Mouse (Mus musculus) hematopoietic multipotent progenitor cell, adult 10-12 weeks (in vitro differentiated cells): Measurements from ENCODE around the gene Mib2. TPM values are rescaled to one million over a fixed set of nuclear protein-coding genes. Genes with fewer than 3 reads are reported as not detected.

Experiments
- polyA plus RNA-seq: library from polyadenylated mRNA; stranded (reverse); fragments of >175 nt; gene quantifications from 2 replicates; pipeline ENCODE4 v1.2.3, GENCODE M21; 2012; ENCODE audit warnings: low replicate concordance

Gene Mib2
- 38.8 and 73.8 TPM in 2 replicates for polyA plus RNA-seq

GRCm38 (mm10) chr4:155668689-155669597 lies at the start of gene Mib2:
Mib2 (minus strand) TSS chr4:155669198.

GRCm38 (mm10) chr4:155704721-155705591 lies 36.0 kb upstream of the Mib2 start, which contains the start of gene Ssu72:
Ssu72 (plus strand) TSS chr4:155704800.

GRCm38 (mm10) chr4:155694111-155694481 lies 25.1 kb upstream of the Mib2 start, which contains the start of gene Fndc10:
Fndc10 (plus strand) TSS chr4:155694342.

GRCm38 (mm10) chr4:155653086-155653450 lies 15.9 kb downstream of the Mib2 start, which contains the start of gene Mmp23:
Mmp23 (minus strand) TSS chr4:155653384.

GRCm38 (mm10) chr4:155645308-155645707 lies 23.7 kb downstream of the Mib2 start, which contains the start of gene Gm10563:
Gm10563 (minus strand) TSS chr4:155645408.

GRCm38 (mm10) chr4:155624338-155625291 lies 44.4 kb downstream of the Mib2 start, which contains the start of gene Cdk11b:
Cdk11b (plus strand) TSS chr4:155624854.

Other genes starting within 250 kb of the Mib2 start
- gene Tmem52, start 200.1 kb downstream of the Mib2 start, polyA plus RNA-seq, result not detected in 2 replicates
- gene Gnb1, start 177.8 kb downstream of the Mib2 start, polyA plus RNA-seq, result 34.3 and 52.5 TPM in 2 replicates
- gene Nadk, start 106.8 kb downstream of the Mib2 start, polyA plus RNA-seq, result 91.7 and 105 TPM in 2 replicates
- 2.0 and 2.4 TPM in 2 replicates for gene Slc35e2, start 67.8 kb downstream of the Mib2 start, polyA plus RNA-seq
- 86.9 and 98.8 TPM in 2 replicates for gene Cdk11b, start 44.3 kb downstream of the Mib2 start, polyA plus RNA-seq
- gene Gm10563, start 23.8 kb downstream of the Mib2 start, polyA plus RNA-seq, result not detected in 2 replicates
- gene Mmp23, start 15.8 kb downstream of the Mib2 start, polyA plus RNA-seq, result 1.5 and 2.2 TPM in 2 replicates
- gene Fndc10, start 25.1 kb upstream of the Mib2 start, polyA plus RNA-seq, result 9.1 and 13.0 TPM in 2 replicates
- 37.5 and 73.4 TPM in 2 replicates for gene Ssu72, start 35.6 kb upstream of the Mib2 start, polyA plus RNA-seq
- gene Tmem240, start 65.6 kb upstream of the Mib2 start, polyA plus RNA-seq, result 0.86 and 1.6 TPM in 2 replicates
- 22.2 and 23.8 TPM in 2 replicates for gene Atad3a, start 91.9 kb upstream of the Mib2 start, polyA plus RNA-seq
- gene Vwa1, start 105.5 kb upstream of the Mib2 start, polyA plus RNA-seq, result 0.28 and 1.3 TPM in 2 replicates
- gene Tmem88b, start 116.7 kb upstream of the Mib2 start, polyA plus RNA-seq, result 0.06 TPM in 1 of 2 replicates, not detected in the other
- gene Ankrd65, start 121.2 kb upstream of the Mib2 start, polyA plus RNA-seq, result 0.10 TPM in 1 of 2 replicates, not detected in the other
- 6.3 and 19.8 TPM in 2 replicates for gene Mrpl20, start 133.7 kb upstream of the Mib2 start, polyA plus RNA-seq
- gene Ccnl2, start 143.3 kb upstream of the Mib2 start, polyA plus RNA-seq, result 56.5 and 59.9 TPM in 2 replicates
- gene Aurkaip1, start 162.1 kb upstream of the Mib2 start, polyA plus RNA-seq, result 177 and 209 TPM in 2 replicates
- gene Mxra8, start 170.5 kb upstream of the Mib2 start, polyA plus RNA-seq, result 2.6 and 5.3 TPM in 2 replicates
- 89.3 and 201 TPM in 2 replicates for gene Dvl1, start 178.2 kb upstream of the Mib2 start, polyA plus RNA-seq
- gene Tas1r3, start 194.2 kb upstream of the Mib2 start, polyA plus RNA-seq, result 0.25 and 0.37 TPM in 2 replicates
- gene Cptp, start 200.2 kb upstream of the Mib2 start, polyA plus RNA-seq, result 1.6 and 4.5 TPM in 2 replicates
- 13.3 and 23.2 TPM in 2 replicates for gene Ints11, start 200.3 kb upstream of the Mib2 start, polyA plus RNA-seq
- gene Pusl1, start 222.6 kb upstream of the Mib2 start, polyA plus RNA-seq, result 79.0 and 302 TPM in 2 replicates
- 30.5 and 52.0 TPM in 2 replicates for gene Acap3, start 222.6 kb upstream of the Mib2 start, polyA plus RNA-seq